Mouse (Mus musculus) CH12.LX (cell line): ENCODE results near the gene St6galnac1. TPM values are rescaled to one million over a fixed set of nuclear protein-coding genes. Genes with fewer than 3 reads are reported as not detected.

Experiments
- DNase-seq: peaks from one replicate; pipeline ENCODE4 v3.0.0-alpha.2; 2013; ENCODE audit errors: extremely low read depth
- H3K27ac ChIP-seq: 2 replicates; pipeline ENCODE4 v1.5.1; 2012; ENCODE audit warnings: low read depth, mild to moderate bottlenecking, control low read depth, moderate library complexity; ENCODE audit not compliant: insufficient read depth
- H3K27me3 ChIP-seq: replicated peaks from 2 replicates; pipeline ENCODE3; 2012; ENCODE audit warnings: inconsistent platforms
- H3K36me3 ChIP-seq, 2 experiments: replicated peaks in 1 of 2; 2 replicates each; pipeline versions ENCODE3 to v1.6.1; 2012; ENCODE audit warnings: inconsistent platforms in 1 of 2, low read length in 1 of 2, mild to moderate bottlenecking in 1 of 2, mixed read lengths in 1 of 2, moderate library complexity in 1 of 2; ENCODE audit not compliant: control insufficient read depth in 1 of 2, insufficient read depth in 1 of 2
- H3K4me1 ChIP-seq, 2 experiments: 2 replicates each; pipeline ENCODE4 v1.6.1; 2012; ENCODE audit warnings: inconsistent platforms in 1 of 2, moderate library complexity in 1 of 2; ENCODE audit not compliant: insufficient read depth in 2 of 2, control insufficient read depth in 1 of 2
- H3K4me2 ChIP-seq: 2 replicates; pipeline ENCODE4 v1.6.1; 2012; ENCODE audit warnings: low read depth, mild to moderate bottlenecking, control low read depth; ENCODE audit not compliant: poor library complexity, insufficient read depth, severe bottlenecking
- H3K4me3 ChIP-seq, 3 experiments: fragments of 150-350 bp in 1 of 3; sonication (generic) in 1 of 3; replicated peaks in 1 of 3; 2 replicates each; pipeline versions ENCODE3 to v1.5.1; 2011 to 2012; ENCODE audit warnings: low read depth in 2 of 3, low read length in 2 of 3, mild to moderate bottlenecking in 2 of 3, moderate library complexity in 2 of 3, control low read depth in 1 of 3, improper control_type of control experiment in 1 of 3, inconsistent platforms in 1 of 3, mixed read lengths in 1 of 3; ENCODE audit not compliant: poor library complexity in 1 of 3
- H3K79me2 ChIP-seq: replicated peaks from 2 replicates; pipeline ENCODE4 v1.6.1; 2012; ENCODE audit warnings: mild to moderate bottlenecking, moderate library complexity; ENCODE audit not compliant: control insufficient read depth, poor library complexity, insufficient read depth, severe bottlenecking; ENCODE audit errors: extremely low read depth
- H3K9ac ChIP-seq: 2 replicates; pipeline ENCODE4 v1.6.1; 2012; ENCODE audit warnings: low read depth, mild to moderate bottlenecking, control low read depth, moderate library complexity; ENCODE audit not compliant: insufficient read depth
- H3K9me3 ChIP-seq: replicated peaks from 2 replicates; pipeline ENCODE3; 2012; ENCODE audit warnings: low read length, inconsistent platforms, mixed read lengths
- BHLHE40 ChIP-seq: IDR thresholded peaks from 2 replicates; pipeline ENCODE4 v1.6.1; 2011; ENCODE audit warnings: mild to moderate bottlenecking, low read depth, low read length, improper control_type of control experiment
- CHD1 ChIP-seq: IDR thresholded peaks from 2 replicates; pipeline ENCODE4 v1.6.1; 2012; ENCODE audit warnings: low read depth, low read length, improper control_type of control experiment, inconsistent platforms
- CHD2 ChIP-seq: IDR thresholded peaks from 2 replicates; pipeline ENCODE4 v1.6.1; 2011; ENCODE audit warnings: low read length, improper control_type of control experiment
- E2F4 ChIP-seq: IDR thresholded peaks from 2 replicates; pipeline ENCODE4 v1.6.1; 2011; ENCODE audit warnings: low read depth, low read length, improper control_type of control experiment; ENCODE audit not compliant: insufficient replicate concordance
- EP300 ChIP-seq: IDR thresholded peaks from 2 replicates; pipeline ENCODE4 v1.6.1; 2011; ENCODE audit warnings: low read length, improper control_type of control experiment
- ETS1 ChIP-seq: conservative IDR thresholded peaks from 2 replicates; pipeline ENCODE4 v1.6.1; 2012; ENCODE audit warnings: low read depth, mild to moderate bottlenecking, inconsistent platforms, low read length, improper control_type of control experiment, moderate library complexity
- GABPA ChIP-seq: IDR thresholded peaks from 2 replicates; pipeline ENCODE4 v1.6.1; 2012; ENCODE audit warnings: low read depth, low read length, improper control_type of control experiment, inconsistent platforms; ENCODE audit not compliant: insufficient replicate concordance
- HCFC1 ChIP-seq: IDR thresholded peaks from 2 replicates; pipeline ENCODE4 v1.6.1; 2012; ENCODE audit warnings: low read depth, mild to moderate bottlenecking, inconsistent platforms, low read length, improper control_type of control experiment
- IRF4 ChIP-seq: IDR thresholded peaks from 2 replicates; pipeline ENCODE4 v1.6.1; 2014; ENCODE audit warnings: low read depth, mild to moderate bottlenecking, inconsistent platforms, low read length, improper control_type of control experiment
- JUN ChIP-seq: IDR thresholded peaks from 2 replicates; pipeline ENCODE4 v1.6.1; 2011; ENCODE audit warnings: low read depth, mild to moderate bottlenecking, low read length, improper control_type of control experiment, moderate library complexity; ENCODE audit not compliant: insufficient read depth
- KAT2A ChIP-seq: IDR thresholded peaks from 2 replicates; pipeline ENCODE4 v1.6.1; 2012; ENCODE audit warnings: low read length, improper control_type of control experiment, inconsistent platforms; ENCODE audit not compliant: insufficient replicate concordance
- MAFK ChIP-seq: IDR thresholded peaks from 2 replicates; pipeline ENCODE4 v1.6.1; 2011; ENCODE audit warnings: low read length, improper control_type of control experiment; ENCODE audit not compliant: insufficient replicate concordance
- MAX ChIP-seq: IDR thresholded peaks from 2 replicates; pipeline ENCODE4 v1.6.1; 2011; ENCODE audit warnings: low read length, improper control_type of control experiment
- MEF2A ChIP-seq: IDR thresholded peaks from 2 replicates; pipeline ENCODE4 v1.6.1; 2014; ENCODE audit warnings: low read depth, mild to moderate bottlenecking, inconsistent platforms, low read length, improper control_type of control experiment, borderline replicate concordance
- MXI1 ChIP-seq: IDR thresholded peaks from 2 replicates; pipeline ENCODE4 v1.6.1; 2011; ENCODE audit warnings: mild to moderate bottlenecking, low read depth, low read length, improper control_type of control experiment
- NRF1 ChIP-seq: IDR thresholded peaks from 2 replicates; pipeline ENCODE4 v1.6.1; 2014; ENCODE audit warnings: low read depth, mild to moderate bottlenecking, inconsistent platforms, low read length, improper control_type of control experiment, moderate library complexity
- POLR2A ChIP-seq: IDR thresholded peaks from 2 replicates; pipeline ENCODE4 v1.6.1; 2011; ENCODE audit warnings: low read depth, mild to moderate bottlenecking, improper control_type of control experiment, low read length
- POLR2AphosphoS2 ChIP-seq: IDR thresholded peaks from 2 replicates; pipeline ENCODE4 v1.6.1; 2011; ENCODE audit warnings: low read depth, low read length, improper control_type of control experiment
- RAD21 ChIP-seq: IDR thresholded peaks from 2 replicates; pipeline ENCODE4 v1.6.1; 2011; ENCODE audit warnings: low read depth, mild to moderate bottlenecking, low read length, improper control_type of control experiment, moderate library complexity
- RCOR1 ChIP-seq: conservative IDR thresholded peaks from 2 replicates; pipeline ENCODE4 v1.6.1; 2012; ENCODE audit warnings: low read depth, mild to moderate bottlenecking, inconsistent platforms, low read length, improper control_type of control experiment
- SIN3A ChIP-seq: IDR thresholded peaks from 2 replicates; pipeline ENCODE4 v1.6.1; 2012; ENCODE audit warnings: low read length, improper control_type of control experiment, inconsistent platforms
- SMC3 ChIP-seq: IDR thresholded peaks from 2 replicates; pipeline ENCODE4 v1.6.1; 2011; ENCODE audit warnings: low read depth, low read length, improper control_type of control experiment
- TBP ChIP-seq: conservative IDR thresholded peaks from 2 replicates; pipeline ENCODE4 v1.6.1; 2011; ENCODE audit warnings: low read depth, low read length, improper control_type of control experiment
- TCF12 ChIP-seq: IDR thresholded peaks from 2 replicates; pipeline ENCODE4 v1.6.1; 2014; ENCODE audit warnings: low read depth, mild to moderate bottlenecking, inconsistent platforms, low read length, improper control_type of control experiment
- UBTF ChIP-seq: IDR thresholded peaks from 2 replicates; pipeline ENCODE4 v1.6.1; 2012; ENCODE audit warnings: low read depth, mild to moderate bottlenecking, inconsistent platforms, low read length, improper control_type of control experiment, moderate library complexity
- ZC3H11A ChIP-seq: IDR thresholded peaks from 2 replicates; pipeline ENCODE4 v1.6.1; 2012; ENCODE audit warnings: low read depth, mild to moderate bottlenecking, inconsistent platforms, low read length, improper control_type of control experiment
- ZKSCAN1 ChIP-seq: IDR thresholded peaks from 2 replicates; pipeline ENCODE4 v1.6.1; 2012; ENCODE audit warnings: low read depth, inconsistent platforms, low read length, improper control_type of control experiment, borderline replicate concordance
- ZNF384 ChIP-seq: IDR thresholded peaks from 2 replicates; pipeline ENCODE4 v1.6.1; 2012; ENCODE audit warnings: low read depth, low read length, improper control_type of control experiment, inconsistent platforms
- dilution Hi-C: fragments of 300-500 bp; cut with MboI; formaldehyde crosslinking; loops from 2 replicates; pipeline ENCODE4 v1.14.3; 2020; ENCODE audit warnings: low sequenced_read_pairs; ENCODE audit not compliant: extremely low pct_unique_long_range_greater_than_20kb, extremely low pct_ligation_motif_present
- in situ Hi-C: fragments of 300-500 bp; cut with MboI; formaldehyde crosslinking; loops from 3 replicates; pipeline ENCODE4 v1.14.3; 2019; ENCODE audit warnings: low sequenced_read_pairs, low pct_ligation_motif_present, low pct_unique_long_range_greater_than_20kb, mixed read lengths
- polyA plus RNA-seq: library from polyadenylated mRNA; unstranded; fragments of >175 nt; gene quantifications from 2 replicates; pipeline ENCODE4 v1.2.1, GENCODE M21; 2012; ENCODE audit warnings: low read depth; ENCODE audit not compliant: insufficient read length
- total RNA-seq, 2 experiments: library from RNA; depleted of rRNA; stranded (reverse); fragments of 300-350 nt in 1 of 2; fragments of >200 nt in 1 of 2; gene quantifications; 2 replicates each; pipeline ENCODE4 v1.2.3; 2012 to 2014

The St6galnac1 gene
- total and polyA plus RNA-seq, 3 experiments: not detected

DNA sequence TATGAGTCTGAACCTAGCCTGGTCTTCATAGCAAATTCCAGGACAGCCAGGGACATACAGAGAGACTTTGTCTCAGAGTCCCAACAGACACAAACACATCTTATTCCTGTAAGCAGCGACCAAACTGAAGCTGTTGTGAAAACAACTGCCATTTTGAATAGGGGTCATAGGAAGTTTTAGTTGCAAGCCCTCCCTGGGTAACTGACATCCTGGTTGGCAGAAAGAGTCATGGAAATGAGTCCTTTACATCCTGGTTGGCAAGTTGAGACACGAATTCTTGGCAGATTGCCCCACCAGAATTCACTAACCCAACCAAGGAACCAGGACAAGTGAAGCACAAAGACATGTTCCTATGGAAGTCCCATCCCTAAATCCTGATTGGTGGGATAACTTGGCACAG is 2.1 kb downstream of the St6galnac1 start:
- in situ Hi-C loops: no loop called here
- DNase-seq: no peak
- dilution Hi-C loops: no loop called here

DNA sequence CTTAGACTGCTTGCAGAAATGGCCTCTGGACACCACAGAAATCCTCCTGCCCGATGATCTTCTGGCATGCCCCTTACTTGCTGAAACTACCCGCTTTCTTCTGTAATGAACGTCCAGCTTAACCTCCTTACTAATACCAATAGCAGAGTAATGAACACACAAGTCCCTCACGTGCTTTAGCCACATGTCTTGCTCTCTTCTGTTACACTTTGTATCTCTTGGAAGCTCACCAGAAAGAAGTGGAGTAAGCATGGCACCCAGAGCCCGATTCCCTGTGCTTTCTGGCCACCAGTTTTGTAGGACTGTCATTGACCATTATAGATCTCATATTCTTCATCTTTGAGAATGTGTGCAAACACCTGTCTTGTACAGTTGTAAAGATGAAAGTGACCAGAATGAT is 5.4 kb downstream of the St6galnac1 start:
- in situ Hi-C loops (no loop called here), dilution Hi-C loops (no loop called here)
- no peak for DNase-seq
- Histone ChIP-seq H3K27ac (no peak overlapping the region), H3K9me3 (no peaks in the 10 kb centered on the region), H3K4me1 (peaks cover 3 to 4% of the 10 kb centered on the region in 2 experiments; a peak in 2 of 4 replicates), H3K9ac (no peak overlapping the region), H3K4me3 (no peak overlapping the region), H3K4me2 (no peak overlapping the region), H3K79me2 (no peaks in the 10 kb centered on the region), H3K36me3 (no peaks in the 10 kb centered on the region), H3K27me3 (peaks cover 2% of the 10 kb centered on the region)
- TF ChIP-seq TBP (no peak), IRF4 (no peak), BHLHE40 (no peak), RCOR1 (no peak), EP300 (no peak), MAFK (no peak), TCF12 (no peak), POLR2A (no peak), NRF1 (no peak), SMC3 (no peak), UBTF (no peak), RAD21 (no peak), ZNF384 (no peak), MEF2A (no peak), GABPA (no peak), CHD2 (no peak), ZKSCAN1 (no peak), ZC3H11A (no peak), JUN (no peak), E2F4 (no peak)

More for the DNA sequence above, 2.1 kb downstream of the St6galnac1 start:
- no peak for TF ChIP-seq MXI1
- no peak for TF ChIP-seq MAX
- TF ChIP-seq POLR2AphosphoS2: no peak
- TF ChIP-seq RCOR1: no peak
- TF ChIP-seq ZKSCAN1: no peak
- TF ChIP-seq ETS1: no peak
- TF ChIP-seq POLR2A: no peak
- TF ChIP-seq TCF12: no peak
- TF ChIP-seq SMC3: no peak
- no peak for TF ChIP-seq CHD1
- TF ChIP-seq MAFK: no peak
- TF ChIP-seq KAT2A: no peak
- no peak for TF ChIP-seq HCFC1
- no peak for TF ChIP-seq NRF1
- TF ChIP-seq SIN3A: no peak
- Histone ChIP-seq H3K9me3 (no peaks in the 10 kb centered on the region), H3K4me3 (no peak overlapping the region), H3K36me3 (no peaks in the 10 kb centered on the region), H3K27me3 (peaks cover 2% of the 10 kb centered on the region), H3K79me2 (no peaks in the 10 kb centered on the region), H3K27ac (no peak overlapping the region), H3K4me1 (peaks cover 4 to 8% of the 10 kb centered on the region in 2 experiments; a peak in 2 of 4 replicates), H3K9ac (no peak overlapping the region), H3K4me2 (no peak overlapping the region)
